Mouse (Mus musculus) liver, embryonic 15.5 days (tissue): Measurements from ENCODE around the gene Twsg1. TPM values are rescaled to one million over a fixed set of nuclear protein-coding genes. Genes with fewer than 3 reads are reported as not detected.
A peak's percentile ranks its signal among the peaks of the same experiment; 100 is the strongest.

ENCODE experiments used
- ATAC-seq: fragments of 200-750 bp; cut with Nextera tagmentation; 2 replicates; pipeline ENCODE4 v1.8.0; 2017; ENCODE audit warnings: moderate number of reproducible peaks, mild to moderate bottlenecking, moderate library complexity; ENCODE audit not compliant: insufficient read depth
- H3K27ac ChIP-seq: fragments of 300-500 bp; sonication (generic); replicated peaks from 2 replicates; pipeline ENCODE4 v1.5.1; 2015; ENCODE audit warnings: mild to moderate bottlenecking, inconsistent platforms
- H3K27me3 ChIP-seq: fragments of 300-500 bp; sonication (generic); 2 replicates; pipeline ENCODE4 v1.6.1; 2015; ENCODE audit warnings: mild to moderate bottlenecking, inconsistent platforms
- H3K36me3 ChIP-seq: fragments of 300-500 bp; sonication (generic); replicated peaks from 2 replicates; pipeline ENCODE4 v1.6.1; 2015; ENCODE audit warnings: moderate library complexity, mild to moderate bottlenecking, inconsistent platforms
- H3K4me1 ChIP-seq: fragments of 300-500 bp; sonication (generic); replicated peaks from 2 replicates; pipeline ENCODE4 v1.6.1; 2015; ENCODE audit warnings: inconsistent platforms
- H3K4me2 ChIP-seq: fragments of 300-500 bp; sonication (generic); 2 replicates; pipeline ENCODE4 v1.6.1; 2015; ENCODE audit warnings: moderate library complexity, mild to moderate bottlenecking, inconsistent platforms
- H3K4me3 ChIP-seq: fragments of 300-500 bp; sonication (generic); replicated peaks from 2 replicates; pipeline ENCODE4 v1.5.1; 2015; ENCODE audit warnings: mild to moderate bottlenecking, inconsistent platforms
- H3K9ac ChIP-seq: fragments of 300-500 bp; sonication (generic); 2 replicates; pipeline ENCODE4 v1.6.1; 2015; ENCODE audit warnings: moderate library complexity, mild to moderate bottlenecking, inconsistent platforms
- H3K9me3 ChIP-seq: fragments of 300-500 bp; sonication (generic); replicated peaks from 2 replicates; pipeline ENCODE4 v1.6.1; 2016; ENCODE audit warnings: inconsistent platforms
- WGBS: fragments of 180-500 bp; shearing (Covaris S2); methylation state at CpG from one replicate; pipeline ENCODE4 v1.1.7; 2015; ENCODE audit warnings: mixed read lengths; ENCODE audit not compliant: insufficient replicate concordance; 5-methylcytosine and 5-hydroxymethylcytosine counted together
- polyA plus RNA-seq: library from polyadenylated mRNA; unstranded; fragments of >200 nt; fragmentation: Nextera tagmentation; extraction: Ambion mirVana; gene quantifications from 2 replicates; pipeline ENCODE4 v1.2.1, GENCODE M21; 2015

Twsg1 gene
- polyA plus RNA-seq, 1 experiment from 2014 or later, result 16.1 TPM

GRCm38 (mm10) chr17:65911285-65912069 lies 39.5 kb downstream of the Twsg1 start:
- no peak for ATAC-seq
- WGBS, result 71% methylated on average over 15 of the region's 15 CpGs
- H3K9ac ChIP-seq, result no peak overlapping the region
- no peaks in the 10 kb centered on the region for H3K27me3 ChIP-seq
- H3K27ac ChIP-seq, result no peak overlapping the region
- H3K4me3 ChIP-seq, result no peak overlapping the region
- no peaks in the 10 kb centered on the region for H3K9me3 ChIP-seq
- no peak overlapping the region for H3K4me2 ChIP-seq
- no peaks in the 10 kb centered on the region for H3K36me3 ChIP-seq
- peaks cover 11% of the 10 kb centered on the region; the same call in 1 of the 2 replicates for H3K4me1 ChIP-seq

GRCm38 (mm10) chr17:65908270-65908669 lies 42.8 kb downstream of the Twsg1 start:
- Histone ChIP-seq H3K4me2 (no peak overlapping the region), H3K4me1 (peaks cover 11% of the 10 kb centered on the region; the same call in 1 of the 2 replicates), H3K36me3 (no peaks in the 10 kb centered on the region), H3K4me3 (no peak overlapping the region), H3K27me3 (no peaks in the 10 kb centered on the region), H3K9me3 (no peaks in the 10 kb centered on the region), H3K9ac (no peak overlapping the region), H3K27ac (no peak overlapping the region)
- ATAC-seq, result no peak

GRCm38 (mm10) chr17:65906895-65907401 lies 44.1 kb downstream of the Twsg1 start:
- no peak overlapping the region for H3K27ac ChIP-seq
- no peaks in the 10 kb centered on the region for H3K9me3 ChIP-seq
- WGBS, result 23% methylated on average over 11 of the region's 11 CpGs
- H3K4me2 ChIP-seq, result peak overlapping the region; percentile 39
- H3K27me3 ChIP-seq, result no peaks in the 10 kb centered on the region
- no peak overlapping the region for H3K9ac ChIP-seq
- ATAC-seq, result peak; percentile 54
- H3K4me1 ChIP-seq, result peaks cover 11% of the 10 kb centered on the region; the same call in 1 of the 2 replicates
- H3K36me3 ChIP-seq, result no peaks in the 10 kb centered on the region
- H3K4me3 ChIP-seq, result peak overlapping the region; percentile 2; the same call in 1 of the 2 replicates

GRCm38 (mm10) chr17:65906313-65906894 lies 44.6 kb downstream of the Twsg1 start:
- Histone ChIP-seq H3K36me3 (no peaks in the 10 kb centered on the region), H3K4me3 (peak overlapping the region; percentile 2; the same call in 1 of the 2 replicates), H3K9ac (no peak overlapping the region), H3K27me3 (no peaks in the 10 kb centered on the region), H3K27ac (no peak overlapping the region), H3K4me2 (peak overlapping the region; percentile 39), H3K9me3 (no peaks in the 10 kb centered on the region), H3K4me1 (peaks cover 11% of the 10 kb centered on the region; the same call in 1 of the 2 replicates)
- no peak for ATAC-seq
- 20% methylated on average over 12 of the region's 12 CpGs for WGBS

GRCm38 (mm10) chr17:65905241-65905640 lies 45.8 kb downstream of the Twsg1 start:
- no peak overlapping the region for H3K4me2 ChIP-seq
- no peak overlapping the region for H3K27ac ChIP-seq
- 82% methylated on average over 14 of the region's 14 CpGs for WGBS
- peaks cover 11% of the 10 kb centered on the region; the same call in 1 of the 2 replicates for H3K4me1 ChIP-seq
- ATAC-seq, result no peak
- H3K9me3 ChIP-seq, result no peaks in the 10 kb centered on the region
- H3K36me3 ChIP-seq, result no peaks in the 10 kb centered on the region
- no peak overlapping the region for H3K9ac ChIP-seq
- H3K27me3 ChIP-seq, result no peaks in the 10 kb centered on the region
- no peak overlapping the region for H3K4me3 ChIP-seq

- 83% methylated on average over 8 of the region's 8 CpGs for WGBS
- H3K4me2 ChIP-seq, result no peak overlapping the region
- no peaks in the 10 kb centered on the region for H3K27me3 ChIP-seq
- no peaks in the 10 kb centered on the region for H3K36me3 ChIP-seq
- H3K4me3 ChIP-seq, result no peak overlapping the region
- no peak for ATAC-seq
- no peak overlapping the region for H3K27ac ChIP-seq
- H3K4me1 ChIP-seq, result peaks cover 11% of the 10 kb centered on the region; the same call in 1 of the 2 replicates
- H3K9ac ChIP-seq, result no peak overlapping the region
- H3K9me3 ChIP-seq, result no peaks in the 10 kb centered on the region
Observed at GRCm38 (mm10) chr17:65903826-65904225, 47.2 kb downstream of the Twsg1 start.

- H3K9ac ChIP-seq, result no peak overlapping the region
- no peaks in the 10 kb centered on the region for H3K9me3 ChIP-seq
- peaks cover 11% of the 10 kb centered on the region; the same call in 1 of the 2 replicates for H3K4me1 ChIP-seq
- no peak overlapping the region for H3K4me3 ChIP-seq
- no peaks in the 10 kb centered on the region for H3K36me3 ChIP-seq
- H3K27me3 ChIP-seq, result no peaks in the 10 kb centered on the region
- H3K4me2 ChIP-seq, result no peak overlapping the region
- WGBS, result 79% methylated on average over 1 of the region's 1 CpGs
- H3K27ac ChIP-seq, result no peak overlapping the region
- no peak for ATAC-seq
Observed at GRCm38 (mm10) chr17:65903011-65903410, 48.0 kb downstream of the Twsg1 start.

GRCm38 (mm10) chr17:65902281-65902680 lies 48.7 kb downstream of the Twsg1 start:
- peaks cover 8% of the 10 kb centered on the region; the same call in 1 of the 2 replicates for H3K4me1 ChIP-seq

GRCm38 (mm10) chr17:65896016-65896415 lies 55.0 kb downstream of the Twsg1 start:
- H3K27me3 ChIP-seq, result no peaks in the 10 kb centered on the region
- H3K9me3 ChIP-seq, result no peaks in the 10 kb centered on the region
- H3K27ac ChIP-seq, result no peak overlapping the region
- no peak overlapping the region for H3K4me3 ChIP-seq
- H3K36me3 ChIP-seq, result no peaks in the 10 kb centered on the region
- no peak for ATAC-seq
- WGBS, result 60% methylated on average over 3 of the region's 3 CpGs
- no peaks in the 10 kb centered on the region for H3K4me1 ChIP-seq
- H3K4me2 ChIP-seq, result no peak overlapping the region
- H3K9ac ChIP-seq, result no peak overlapping the region

More at GRCm38 (mm10) chr17:65902281-65902680, 48.7 kb downstream of the Twsg1 start:
- H3K27ac ChIP-seq, result no peak overlapping the region
- no peaks in the 10 kb centered on the region for H3K9me3 ChIP-seq
- no peak overlapping the region for H3K4me3 ChIP-seq
- 75% methylated on average over 6 of the region's 6 CpGs for WGBS
- no peaks in the 10 kb centered on the region for H3K36me3 ChIP-seq
- no peak overlapping the region for H3K9ac ChIP-seq
- H3K27me3 ChIP-seq, result no peaks in the 10 kb centered on the region
- no peak overlapping the region for H3K4me2 ChIP-seq
- ATAC-seq, result no peak

- Histone ChIP-seq H3K27me3 (no peaks in the 10 kb centered on the region), H3K9ac (no peak overlapping the region), H3K4me3 (no peak overlapping the region), H3K27ac (no peak overlapping the region), H3K4me1 (peaks cover 17% of the 10 kb centered on the region), H3K4me2 (no peak overlapping the region), H3K9me3 (no peaks in the 10 kb centered on the region), H3K36me3 (no peaks in the 10 kb centered on the region)
- ATAC-seq, result no peak
- 67% methylated on average over 5 of the region's 5 CpGs for WGBS
Observed at GRCm38 (mm10) chr17:65889476-65889875, 61.5 kb downstream of the Twsg1 start.

GRCm38 (mm10) chr17:65886571-65886970 lies 64.5 kb downstream of the Twsg1 start:
- H3K4me2 ChIP-seq, result peak overlapping the region; percentile 82
- H3K4me1 ChIP-seq, result peaks cover 33% of the 10 kb centered on the region
- no peaks in the 10 kb centered on the region for H3K27me3 ChIP-seq
- 64% methylated on average over 9 of the region's 9 CpGs for WGBS
- ATAC-seq, result no peak
- no peaks in the 10 kb centered on the region for H3K36me3 ChIP-seq
- H3K4me3 ChIP-seq, result peak overlapping the region; percentile 98
- peak overlapping the region; percentile 97 for H3K27ac ChIP-seq
- no peaks in the 10 kb centered on the region for H3K9me3 ChIP-seq
- H3K9ac ChIP-seq, result 0 out of 2 replicates have a peak overlapping the region, but pooled peaks have one; percentile 75
